Mouse (Mus musculus) left cerebral cortex, postnatal 25 days (tissue): ENCODE data around the gene Cabcoco1. TPM values are rescaled to one million over a fixed set of nuclear protein-coding genes. Genes with fewer than 3 reads are reported as not detected.

Experiments used
- DNase-seq, 2 experiments: peaks; one replicate each; pipeline ENCODE4 v3.0.0; 2022; ENCODE audit warnings: low spot score in 2 of 2, mixed read lengths in 1 of 2
- intact Hi-C: fragments of 180-260 bp; cut with DNase I; formaldehyde crosslinking; loops from one replicate; pipeline ENCODE4 v1.15.1; 2025
- total RNA-seq, 2 experiments: library from RNA; stranded (reverse); gene quantifications; 2 replicates each; pipeline ENCODE4 v1.2.3; 2021

The Cabcoco1 gene
- total RNA-seq, 2 experiments from 2014 or later: 1.7 to 2.4 TPM

DNA sequence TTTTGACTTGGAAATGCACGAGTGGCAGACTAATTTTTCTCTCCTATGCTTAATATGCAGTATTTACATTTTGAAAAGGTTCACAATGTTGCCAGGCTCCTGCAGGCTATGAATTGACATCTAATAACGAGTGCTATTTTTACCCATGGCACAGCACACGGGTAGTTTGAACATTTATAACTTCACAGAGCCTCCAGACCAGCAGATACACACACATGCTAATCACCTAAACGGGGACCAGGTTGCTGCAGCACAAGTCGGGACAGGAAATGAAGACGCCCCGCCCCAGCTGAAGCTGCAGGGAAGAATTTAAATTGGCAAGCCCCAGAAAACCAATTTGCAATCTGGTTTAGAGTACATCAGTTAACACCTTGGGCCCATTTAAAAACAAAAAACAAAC is 98.6 kb downstream of the Cabcoco1 start:
- intact Hi-C loops: no loop called here
- DNase-seq: no peak

GRCm38 (mm10) chr10:68442713-68443112 is 99.0 kb downstream of the Cabcoco1 start:
- intact Hi-C loops: no loop called here
- no peak for DNase-seq

DNA sequence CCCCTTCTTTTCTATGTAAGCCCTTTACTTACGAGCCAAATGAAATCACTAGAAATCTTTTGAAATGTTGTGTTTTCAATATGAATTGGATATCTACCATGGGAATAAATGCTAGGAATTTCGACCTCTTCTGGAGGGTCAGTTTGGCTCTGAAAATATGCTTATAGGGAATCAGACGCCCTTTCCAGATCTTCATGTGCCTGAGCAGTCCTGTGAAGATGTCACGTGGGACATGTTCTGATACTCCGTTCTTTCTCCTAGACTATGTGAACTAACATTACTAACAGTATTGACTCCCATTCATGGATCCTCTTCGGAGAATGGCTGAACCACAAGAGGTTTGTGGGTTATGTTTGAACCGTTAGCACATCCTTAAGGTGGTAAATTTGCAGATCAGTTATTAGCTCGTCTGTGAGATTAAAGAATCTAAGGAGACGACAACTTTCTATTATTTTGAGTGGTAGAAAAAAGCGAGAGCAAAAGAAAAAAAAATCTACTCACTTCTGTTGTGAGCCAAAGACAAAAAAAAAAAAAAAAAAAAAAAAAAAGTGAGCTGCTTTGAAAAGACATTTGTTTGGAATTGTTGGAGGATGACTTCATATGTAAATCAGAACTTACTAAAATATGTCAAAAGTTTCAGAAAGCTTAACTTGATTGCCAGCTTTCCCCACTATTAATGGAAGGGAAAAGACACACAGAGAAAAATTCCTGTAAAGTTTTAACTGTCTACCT is 99.6 kb downstream of the Cabcoco1 start:
- no peak for DNase-seq
- intact Hi-C loops: no loop called here

DNA sequence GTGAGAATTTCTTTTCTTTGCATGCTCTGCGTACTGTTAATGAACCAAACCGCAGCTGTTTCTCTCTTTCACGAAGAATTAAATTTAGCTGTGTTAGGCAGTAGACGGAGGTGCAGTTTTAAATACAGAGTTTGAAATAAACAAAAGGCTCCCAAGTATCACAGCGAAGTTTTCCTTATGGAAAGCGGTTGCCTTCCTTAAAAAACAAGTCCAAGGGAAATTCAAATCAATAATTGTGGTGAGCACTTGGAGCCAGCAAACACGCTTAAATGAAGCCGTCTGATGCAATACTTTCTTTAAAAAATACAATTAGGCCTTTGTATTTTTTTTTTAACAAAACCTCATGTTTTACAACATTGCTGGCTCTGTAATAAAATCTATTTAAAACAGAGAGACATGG is 101.2 kb downstream of the Cabcoco1 start:
- DNase-seq: no peak
- intact Hi-C loops: no loop called here

DNA sequence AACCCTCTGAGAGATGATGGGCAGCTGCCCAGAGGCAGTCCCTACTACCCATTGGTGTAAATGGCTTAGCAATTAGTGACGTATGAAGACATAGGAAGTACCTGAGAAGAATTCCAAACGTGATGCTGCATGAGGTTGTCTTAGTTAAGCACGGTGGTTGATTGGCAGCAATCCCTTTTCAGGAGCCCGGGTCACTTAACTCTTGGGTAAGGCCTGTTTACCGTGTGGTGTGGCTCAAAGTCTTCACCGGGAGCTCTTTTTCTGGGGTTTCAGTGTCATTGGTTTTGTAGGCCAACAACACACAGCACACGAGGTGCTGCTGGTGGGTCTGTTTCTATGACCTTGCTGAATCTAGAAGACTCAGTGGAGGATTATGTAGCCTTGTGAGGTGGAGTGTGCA is 105.9 kb downstream of the Cabcoco1 start:
- DNase-seq: no peak
- intact Hi-C loops: no loop called here

- intact Hi-C loops: no loop called here
- DNase-seq: no peak
Observed at GRCm38 (mm10) chr10:68435001-68435560, 106.6 kb downstream of the Cabcoco1 start.

GRCm38 (mm10) chr10:68434045-68434639 is 107.6 kb downstream of the Cabcoco1 start:
- intact Hi-C loops: no loop called here
- no peak for DNase-seq

DNA sequence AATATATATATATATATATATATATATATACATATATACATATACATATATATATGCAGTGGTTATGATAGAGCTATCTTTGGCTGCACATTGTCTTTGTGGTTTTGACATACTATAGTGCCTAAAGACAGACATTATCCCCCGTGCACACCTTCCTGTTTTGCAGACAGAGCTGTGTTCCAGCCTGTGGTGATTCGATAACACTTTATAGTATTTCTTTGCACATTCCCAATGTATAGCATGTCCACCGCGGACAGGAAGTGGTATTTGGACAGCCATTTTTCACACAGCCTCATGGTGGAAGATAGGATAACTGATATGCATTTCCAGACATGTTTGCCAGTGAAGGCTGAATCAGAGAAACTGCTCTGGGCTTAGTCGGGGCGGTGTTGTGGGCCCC is 110.3 kb downstream of the Cabcoco1 start:
- intact Hi-C loops: no loop called here
- DNase-seq: no peak

DNA sequence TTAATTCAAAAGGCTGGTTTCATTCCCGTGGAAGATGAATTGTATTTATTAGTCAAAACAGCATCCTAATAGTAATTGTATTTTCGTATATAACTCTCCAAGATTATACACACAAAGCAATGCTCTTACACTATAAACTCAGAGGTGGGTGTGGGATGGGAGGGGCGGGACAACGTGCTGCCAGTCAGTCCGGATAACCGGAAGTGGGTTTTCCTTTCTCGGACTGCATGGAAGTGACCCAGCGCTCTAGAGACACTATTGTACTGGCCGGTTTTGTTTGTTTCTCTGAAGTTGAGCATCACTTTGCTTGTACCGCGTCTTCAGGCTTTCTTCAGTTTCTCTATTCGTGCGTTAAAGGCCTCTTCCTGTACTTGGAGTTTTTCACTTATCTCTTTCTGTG is 110.8 kb downstream of the Cabcoco1 start:
- intact Hi-C loops: no loop called here
- no peak for DNase-seq

- peak; percentile 17 to 51 for DNase-seq
- intact Hi-C loops: loop anchor here (10.0 kb wide), 1 partner anchor 136 kb away; no protein-coding TSS in a partner anchor
Observed at GRCm38 (mm10) chr10:68420393-68420920, 121.2 kb downstream of the Cabcoco1 start.

DNA sequence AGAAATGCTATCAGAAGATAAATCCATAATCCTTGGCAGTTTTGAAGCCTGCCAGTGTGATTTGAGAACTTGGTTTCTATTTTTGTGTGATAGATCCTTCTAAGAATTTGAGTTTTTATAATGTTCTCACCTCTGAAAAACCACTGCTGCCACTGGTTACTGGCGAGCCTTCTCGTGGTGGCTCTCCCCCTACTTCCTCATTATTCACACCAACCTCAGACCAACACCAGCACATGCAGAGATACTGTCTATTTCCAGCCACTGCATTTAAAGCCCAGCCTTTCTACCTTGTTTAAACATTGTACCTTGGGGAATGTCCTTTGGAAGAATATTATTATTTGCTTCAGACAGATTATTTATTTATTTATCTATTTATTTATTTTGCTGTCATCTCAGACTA is 121.8 kb downstream of the Cabcoco1 start:
- DNase-seq: no peak
- intact Hi-C loops: loop anchor here (10.0 kb wide), 1 partner anchor 135 kb away; no protein-coding TSS in a partner anchor

GRCm38 (mm10) chr10:68417074-68417790 is 124.5 kb downstream of the Cabcoco1 start:
- no peak for DNase-seq
- intact Hi-C loops: no loop called here

- intact Hi-C loops: no loop called here
- no peak for DNase-seq
Observed at GRCm38 (mm10) chr10:68405936-68406335, 135.8 kb downstream of the Cabcoco1 start.

DNA sequence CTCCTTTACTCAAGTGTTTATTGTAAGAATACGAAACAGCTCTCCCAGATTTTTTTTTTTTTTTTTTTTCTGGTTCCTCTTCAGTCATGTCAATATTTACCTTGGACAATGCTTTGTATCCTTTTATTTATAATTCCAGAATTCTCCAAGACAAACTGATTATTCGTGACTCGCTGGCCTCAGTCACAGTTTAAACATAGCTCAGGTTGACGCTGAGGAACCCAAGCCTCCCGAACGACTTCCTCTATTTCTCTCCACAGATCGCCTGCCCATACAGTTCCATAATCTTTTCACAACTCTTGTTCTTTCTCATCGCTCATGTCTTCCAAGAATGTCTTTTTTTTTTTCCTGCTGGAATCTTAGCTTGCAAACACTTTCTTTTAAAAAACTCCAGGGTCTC is 144.9 kb downstream of the Cabcoco1 start:
- intact Hi-C loops: no loop called here
- no peak for DNase-seq

DNA sequence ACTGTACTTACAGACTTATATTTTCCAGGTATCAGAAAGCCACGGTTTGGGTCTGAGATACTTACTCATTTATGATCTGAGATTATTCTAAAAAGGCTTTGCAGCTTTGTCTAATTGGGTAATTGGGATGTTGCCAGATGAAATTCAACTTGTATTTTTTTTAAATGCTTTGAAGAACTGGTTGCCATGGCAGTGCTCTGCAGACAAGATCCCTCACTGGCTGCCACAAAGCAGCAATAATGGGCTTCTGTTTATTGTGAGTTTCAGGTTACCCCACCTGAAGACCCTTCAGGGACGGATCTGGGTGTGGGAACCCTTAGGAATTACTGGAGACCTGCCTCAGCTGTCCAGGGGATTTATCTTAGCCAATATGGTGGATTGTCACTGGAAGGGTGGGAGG is 145.6 kb downstream of the Cabcoco1 start:
- DNase-seq: peak; percentile 20 to 32
- intact Hi-C loops: no loop called here

GRCm38 (mm10) chr10:68391640-68392039 is 150.1 kb downstream of the Cabcoco1 start:
- no peak for DNase-seq
- intact Hi-C loops: no loop called here

DNA sequence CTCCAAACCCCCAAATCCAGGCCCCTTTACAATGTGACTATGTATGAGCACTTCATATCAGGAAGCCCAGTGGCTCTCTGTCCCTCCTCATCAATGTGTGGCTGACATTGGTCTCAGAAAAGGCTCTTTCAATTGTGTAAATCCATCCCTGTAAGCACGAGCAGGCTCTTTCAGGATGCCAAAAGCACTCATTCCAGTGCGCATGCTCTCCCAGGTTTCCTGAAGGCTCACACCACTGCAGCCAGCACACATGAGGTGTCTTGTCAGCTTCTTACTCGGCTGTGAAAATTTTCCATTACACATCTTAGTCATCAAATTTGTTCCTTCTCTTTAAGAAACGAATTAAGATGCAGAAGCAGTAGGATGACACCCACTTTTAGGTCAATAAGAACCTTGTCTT is 152.9 kb downstream of the Cabcoco1 start:
- peak; percentile 23 to 75 for DNase-seq
- intact Hi-C loops: no loop called here

- intact Hi-C loops: no loop called here
Observed at GRCm38 (mm10) chr10:68388138-68388537, 153.6 kb downstream of the Cabcoco1 start.

More at GRCm38 (mm10) chr10:68388138-68388537, 153.6 kb downstream of the Cabcoco1 start:
- DNase-seq: no peak
